Mouse (Mus musculus): ENCODE data around the gene Gsn.

The Gsn gene

GRCm38 (mm10) chr2:35331205-35331604, 75.0 kb downstream of the Gsn start:
- no peak for DNase-seq

- DNase-seq: no peak
These were observed 77.5 kb downstream of the Gsn start for GRCm38 (mm10) chr2:35333670-35334069.

- no peak for DNase-seq
These were observed 79.4 kb downstream of the Gsn start for GRCm38 (mm10) chr2:35335620-35336019.

- DNase-seq: peak; percentile 99
These were observed 80.5 kb downstream of the Gsn start, which contains the start of gene Stom for GRCm38 (mm10) chr2:35336388-35337280. TSS of gene Stom (minus strand) at chr2:35336976.

- DNase-seq: no peak
These were observed 81.2 kb downstream of the Gsn start for GRCm38 (mm10) chr2:35337419-35337818.

- DNase-seq: no peak
These were observed 81.9 kb downstream of the Gsn start for GRCm38 (mm10) chr2:35338036-35338435.

GRCm38 (mm10) chr2:35338707-35339106, 82.5 kb downstream of the Gsn start:
- no peak for DNase-seq

GRCm38 (mm10) chr2:35342605-35343004, 86.4 kb downstream of the Gsn start:
- no peak for DNase-seq

- DNase-seq: no peak
These were observed 89.8 kb downstream of the Gsn start for GRCm38 (mm10) chr2:35345984-35346383.

- no peak for DNase-seq
These were observed 93.0 kb downstream of the Gsn start for GRCm38 (mm10) chr2:35349184-35349583.

Measured in cerebellum, adult 8-10 months (tissue).